Mouse (Mus musculus): ENCODE data around the gene H2-Eb2. TPM values are rescaled to one million over a fixed set of nuclear protein-coding genes. Genes with fewer than 3 reads are reported as not detected.

H2-Eb2 gene
- polyA plus RNA-seq, 1 experiment from 2014 or later, result not detected

DNA sequence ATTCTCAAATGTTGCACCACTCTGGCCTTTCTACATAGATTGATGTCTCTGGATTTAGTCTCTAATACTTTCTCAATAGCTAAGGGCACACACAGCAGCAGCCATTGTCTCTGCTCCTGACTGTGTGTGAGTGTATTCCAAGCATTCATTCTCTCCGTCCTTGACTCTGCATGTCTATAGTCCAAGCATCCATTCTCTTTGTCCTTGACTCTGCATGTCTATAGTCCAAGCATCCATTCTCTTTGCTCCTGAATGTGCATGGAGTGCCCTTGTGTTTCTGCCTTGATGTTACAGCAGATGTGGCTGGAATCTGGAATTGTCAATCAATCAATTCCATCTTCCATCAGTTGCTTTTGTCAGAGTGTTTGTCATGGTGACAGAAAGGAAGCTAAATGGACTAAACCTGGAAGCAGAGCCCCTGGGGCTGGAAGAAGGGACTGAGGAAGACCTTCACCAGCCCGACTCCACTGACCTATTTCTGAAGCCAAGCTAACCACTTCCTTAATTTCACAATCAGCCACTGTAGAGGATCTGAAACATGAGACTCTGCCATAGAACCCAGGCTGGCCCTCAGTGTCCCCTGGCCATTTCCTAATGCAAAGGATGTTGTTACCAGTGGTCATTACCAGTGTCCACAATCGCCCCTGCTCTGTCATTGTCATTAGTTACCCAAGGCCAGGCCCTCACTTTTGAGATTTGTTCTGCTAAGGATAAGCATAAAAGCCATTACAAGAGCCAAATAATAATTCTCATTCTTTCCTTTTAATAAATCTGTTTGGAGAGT, 15.3 kb downstream of the H2-Eb2 start:
- H3K9me3 ChIP-seq (ENCODE audit: control insufficient read depth), result no peaks in the 10 kb centered on the region
- no peak for ATAC-seq
- no peak for TF ChIP-seq CTCF (IDR thresholded peaks at IDR 0.05; ENCODE audit: low read depth)
- no peak overlapping the region for H3K4me3 ChIP-seq (ENCODE audit: low read depth, low read length)
- WGBS, result 67% methylated on average over 3 of the region's 3 CpGs
- H3K27ac ChIP-seq (ENCODE audit: low read depth, low read length), result no peak overlapping the region
- no peaks in the 10 kb centered on the region for H3K36me3 ChIP-seq (ENCODE audit: control insufficient read depth, insufficient read depth)
- no peak overlapping the region for H3K9ac ChIP-seq (ENCODE audit: low read depth, low read length)
- H3K4me2 ChIP-seq (replicated peaks; ENCODE audit: low read depth), result no peak overlapping the region
- H3K27me3 ChIP-seq (replicated peaks; ENCODE audit: control insufficient read depth, insufficient read depth, low read length), result 0 out of 2 replicates have a peak, but pooled peaks cover 4% of the 10 kb centered on the region
- H3K4me1 ChIP-seq (replicated peaks; ENCODE audit: control insufficient read depth, insufficient read depth, low read length), result no peaks in the 10 kb centered on the region

DNA sequence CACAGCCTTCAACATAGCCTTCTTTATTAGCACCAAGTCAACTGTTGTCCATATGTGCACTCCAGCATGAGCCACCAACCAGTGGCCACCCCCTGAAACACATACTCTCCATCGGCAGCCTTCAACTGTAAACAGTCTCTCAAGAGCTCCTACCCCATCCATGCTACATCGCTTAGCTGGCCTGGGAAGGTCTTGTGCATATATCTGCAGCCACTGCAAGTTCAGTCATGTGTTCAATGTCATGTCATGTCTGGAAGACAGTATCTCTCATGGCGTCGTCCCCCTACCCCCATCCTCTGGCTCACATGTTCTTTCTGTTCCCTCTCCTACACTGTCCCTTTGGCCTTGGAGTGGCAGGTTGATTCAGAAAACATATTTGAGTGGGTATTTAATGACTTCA, 19.4 kb downstream of the H2-Eb2 start:
- H3K4me1 ChIP-seq (replicated peaks; ENCODE audit: control insufficient read depth, insufficient read depth, low read length), result no peaks in the 10 kb centered on the region
- H3K9ac ChIP-seq (ENCODE audit: low read depth, low read length), result no peak overlapping the region
- no peak for TF ChIP-seq CTCF (IDR thresholded peaks at IDR 0.05; ENCODE audit: low read depth)
- ATAC-seq, result no peak
- H3K4me3 ChIP-seq (ENCODE audit: low read depth, low read length), result no peak overlapping the region
- no peaks in the 10 kb centered on the region for H3K9me3 ChIP-seq (ENCODE audit: control insufficient read depth)
- no peaks in the 10 kb centered on the region for H3K36me3 ChIP-seq (ENCODE audit: control insufficient read depth, insufficient read depth)
- 0 out of 2 replicates have a peak, but pooled peaks cover 4% of the 10 kb centered on the region for H3K27me3 ChIP-seq (replicated peaks; ENCODE audit: control insufficient read depth, insufficient read depth, low read length)
- H3K4me2 ChIP-seq (replicated peaks; ENCODE audit: low read depth), result no peak overlapping the region
- no peak overlapping the region for H3K27ac ChIP-seq (ENCODE audit: low read depth, low read length)
- 84% methylated on average over 4 of the region's 4 CpGs for WGBS

GRCm38 (mm10) chr17:34345486-34345885, 20.0 kb downstream of the H2-Eb2 start:
- H3K36me3 ChIP-seq (ENCODE audit: control insufficient read depth, insufficient read depth), result no peaks in the 10 kb centered on the region
- no peak overlapping the region for H3K9ac ChIP-seq (ENCODE audit: low read depth, low read length)
- no peak for TF ChIP-seq CTCF (IDR thresholded peaks at IDR 0.05; ENCODE audit: low read depth)
- H3K4me2 ChIP-seq (replicated peaks; ENCODE audit: low read depth), result no peak overlapping the region
- H3K4me1 ChIP-seq (replicated peaks; ENCODE audit: control insufficient read depth, insufficient read depth, low read length), result no peaks in the 10 kb centered on the region
- no peak overlapping the region for H3K27ac ChIP-seq (ENCODE audit: low read depth, low read length)
- 0 out of 2 replicates have a peak, but pooled peaks cover 7% of the 10 kb centered on the region for H3K27me3 ChIP-seq (replicated peaks; ENCODE audit: control insufficient read depth, insufficient read depth, low read length)
- ATAC-seq, result no peak
- no peaks in the 10 kb centered on the region for H3K9me3 ChIP-seq (ENCODE audit: control insufficient read depth)
- WGBS, result 84% methylated on average over 7 of the region's 7 CpGs
- no peak overlapping the region for H3K4me3 ChIP-seq (ENCODE audit: low read depth, low read length)

- H3K27me3 ChIP-seq (replicated peaks; ENCODE audit: control insufficient read depth, insufficient read depth, low read length), result 0 out of 2 replicates have a peak, but pooled peaks cover 9% of the 10 kb centered on the region
- no peaks in the 10 kb centered on the region for H3K4me1 ChIP-seq (replicated peaks; ENCODE audit: control insufficient read depth, insufficient read depth, low read length)
- no peak overlapping the region for H3K4me2 ChIP-seq (replicated peaks; ENCODE audit: low read depth)
- H3K9me3 ChIP-seq (ENCODE audit: control insufficient read depth), result no peaks in the 10 kb centered on the region
- ATAC-seq, result no peak
- H3K4me3 ChIP-seq (ENCODE audit: low read depth, low read length), result no peak overlapping the region
- H3K9ac ChIP-seq (ENCODE audit: low read depth, low read length), result no peak overlapping the region
- no peak for TF ChIP-seq CTCF (IDR thresholded peaks at IDR 0.05; ENCODE audit: low read depth)
- H3K36me3 ChIP-seq (ENCODE audit: control insufficient read depth, insufficient read depth), result no peaks in the 10 kb centered on the region
- WGBS, result 74% methylated on average over 3 of the region's 3 CpGs
- no peak overlapping the region for H3K27ac ChIP-seq (ENCODE audit: low read depth, low read length)
These were observed 20.6 kb downstream of the H2-Eb2 start for GRCm38 (mm10) chr17:34346041-34346440.

DNA sequence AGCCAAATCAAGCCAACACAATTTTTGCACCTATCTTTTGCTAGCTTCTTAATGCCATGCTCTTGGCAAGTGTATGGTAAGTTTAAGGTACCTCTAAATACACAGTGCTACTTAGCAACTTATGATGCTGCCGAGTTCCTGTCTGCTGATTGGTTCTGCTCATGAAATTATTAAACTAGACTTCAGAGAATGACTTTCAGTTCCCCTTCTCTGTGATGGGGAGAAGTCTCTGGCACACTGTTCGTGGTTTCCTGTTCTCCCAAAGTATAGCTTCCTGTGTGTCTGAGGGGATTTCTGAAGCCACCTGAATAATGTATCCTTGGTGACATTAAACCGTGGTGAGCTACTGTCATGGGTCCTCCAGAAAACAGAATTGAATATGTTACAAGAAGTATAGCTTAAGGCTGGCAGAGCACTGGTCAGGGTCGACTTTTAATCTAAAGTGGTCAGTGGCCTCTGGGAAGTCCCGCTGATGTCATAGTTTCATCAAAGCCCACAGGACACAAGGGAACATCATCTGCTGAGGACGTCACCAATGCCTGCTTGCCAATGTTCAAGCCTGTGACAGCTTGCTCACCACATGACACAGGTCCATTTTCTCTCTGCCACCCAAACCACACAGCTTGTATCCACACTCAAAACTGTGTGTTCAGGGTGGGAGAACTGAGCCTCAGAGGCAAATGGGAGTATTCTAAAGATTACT, 22.3 kb downstream of the H2-Eb2 start:
- no peak for ATAC-seq
- no peak overlapping the region for H3K27ac ChIP-seq (ENCODE audit: low read depth, low read length)
- H3K4me1 ChIP-seq (replicated peaks; ENCODE audit: control insufficient read depth, insufficient read depth, low read length), result no peaks in the 10 kb centered on the region
- no peaks in the 10 kb centered on the region for H3K9me3 ChIP-seq (ENCODE audit: control insufficient read depth)
- no peaks in the 10 kb centered on the region for H3K36me3 ChIP-seq (ENCODE audit: control insufficient read depth, insufficient read depth)
- 66% methylated on average over 6 of the region's 6 CpGs for whole genome bisulfite sequencing
- TF ChIP-seq CTCF (IDR thresholded peaks at IDR 0.05; ENCODE audit: low read depth), result no peak
- H3K9ac ChIP-seq (ENCODE audit: low read depth, low read length), result no peak overlapping the region
- no peak overlapping the region for H3K4me2 ChIP-seq (replicated peaks; ENCODE audit: low read depth)
- 0 out of 2 replicates have a peak, but pooled peaks cover 9% of the 10 kb centered on the region for H3K27me3 ChIP-seq (replicated peaks; ENCODE audit: control insufficient read depth, insufficient read depth, low read length)
- H3K4me3 ChIP-seq (ENCODE audit: low read depth, low read length), result no peak overlapping the region

DNA sequence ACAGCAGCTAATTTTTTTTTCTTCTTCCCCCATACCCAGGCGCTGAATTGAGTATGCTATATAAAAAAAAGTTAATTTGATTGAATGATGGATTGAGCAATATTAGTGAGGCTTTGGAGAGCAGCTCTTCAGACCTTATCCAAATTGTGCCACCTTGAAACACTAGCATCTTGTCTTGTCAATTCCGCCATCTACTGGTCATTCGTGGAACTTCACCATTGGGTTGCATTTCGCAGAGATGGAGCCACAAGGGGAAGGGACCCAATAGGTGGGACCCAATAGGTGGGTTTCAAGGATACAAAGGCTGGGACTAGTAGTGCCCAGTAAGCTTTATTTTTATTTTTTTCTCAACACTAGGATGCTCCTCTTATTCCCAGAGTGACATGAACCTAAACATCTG, 24.0 kb downstream of the H2-Eb2 start:
- Histone ChIP-seq H3K27me3 (replicated peaks; ENCODE audit: control insufficient read depth, insufficient read depth, low read length) (0 out of 2 replicates have a peak, but pooled peaks cover 5% of the 10 kb centered on the region), H3K9me3 (ENCODE audit: control insufficient read depth) (no peaks in the 10 kb centered on the region), H3K4me1 (replicated peaks; ENCODE audit: control insufficient read depth, insufficient read depth, low read length) (no peaks in the 10 kb centered on the region), H3K27ac (ENCODE audit: low read depth, low read length) (no peak overlapping the region), H3K4me2 (replicated peaks; ENCODE audit: low read depth) (no peak overlapping the region), H3K9ac (ENCODE audit: low read depth, low read length) (no peak overlapping the region), H3K36me3 (ENCODE audit: control insufficient read depth, insufficient read depth) (no peaks in the 10 kb centered on the region), H3K4me3 (ENCODE audit: low read depth, low read length) (no peak overlapping the region)
- peak; percentile 91 for TF ChIP-seq CTCF (IDR thresholded peaks at IDR 0.05; ENCODE audit: low read depth)
- WGBS, result 4% methylated on average over 4 of the region's 4 CpGs
- ATAC-seq, result no peak

Data from intestine, postnatal 0 days (tissue).